Mouse (Mus musculus) WW6 (cell line): Measurements from ENCODE around the gene Pecam1.
"Not testable (repeated sequence)": the region's sequence is repeated elsewhere in the genome, so short reads cannot be mapped to it uniquely, and the experiment has no call there.

Source experiments
- DNase-seq: peaks from one replicate; pipeline ENCODE4 v3.0.0-alpha.2; 2013; ENCODE audit warnings: low read depth, low spot score

Gene Pecam1

GRCm38 (mm10) chr11:106770195-106770974, 20.0 kb upstream of the Pecam1 start:
- no peak for DNase-seq

- no peak for DNase-seq
These were observed 17.1 kb upstream of the Pecam1 start for GRCm38 (mm10) chr11:106767516-106767915.

- DNase-seq: no peak
These were observed 16.3 kb upstream of the Pecam1 start for GRCm38 (mm10) chr11:106766611-106767162.

- DNase-seq: no peak
These were observed 12.4 kb upstream of the Pecam1 start for GRCm38 (mm10) chr11:106762800-106763185.

GRCm38 (mm10) chr11:106762139-106762799, 11.8 kb upstream of the Pecam1 start:
- DNase-seq: no peak

- no peak for DNase-seq
These were observed 10.1 kb upstream of the Pecam1 start for GRCm38 (mm10) chr11:106760511-106760910.

- DNase-seq: no peak
These were observed 8.6 kb upstream of the Pecam1 start for GRCm38 (mm10) chr11:106759028-106759427.

GRCm38 (mm10) chr11:106755583-106755982, 5.2 kb upstream of the Pecam1 start:
- no peak for DNase-seq

- no peak for DNase-seq
These were observed 2.9 kb upstream of the Pecam1 start for GRCm38 (mm10) chr11:106753314-106753713.

- no peak for DNase-seq
These were observed 1.7 kb upstream of the Pecam1 start for GRCm38 (mm10) chr11:106752103-106752502.

- no peak for DNase-seq
These were observed 901 bp upstream of the Pecam1 start, which contains the start of gene Milr1 for GRCm38 (mm10) chr11:106751039-106752018. Gene Milr1, plus strand, starts transcription at chr11:106751226.

- not testable (repeated sequence) for DNase-seq
These were observed 789 bp downstream of the Pecam1 start for GRCm38 (mm10) chr11:106749557-106750120.

GRCm38 (mm10) chr11:106744949-106745348, 5.5 kb downstream of the Pecam1 start:
- DNase-seq: no peak

- no peak for DNase-seq
These were observed 8.0 kb downstream of the Pecam1 start for GRCm38 (mm10) chr11:106742388-106742841.

- no peak for DNase-seq
These were observed 8.6 kb downstream of the Pecam1 start for GRCm38 (mm10) chr11:106741826-106742225.

- DNase-seq: no peak
These were observed 9.2 kb downstream of the Pecam1 start for GRCm38 (mm10) chr11:106741232-106741631.

GRCm38 (mm10) chr11:106740724-106741123, 9.7 kb downstream of the Pecam1 start:
- not testable (repeated sequence) for DNase-seq

- no peak for DNase-seq
These were observed 11.3 kb downstream of the Pecam1 start for GRCm38 (mm10) chr11:106739116-106739515.

- DNase-seq: no peak
These were observed 13.2 kb downstream of the Pecam1 start for GRCm38 (mm10) chr11:106737178-106737621.

GRCm38 (mm10) chr11:106736614-106737013, 13.8 kb downstream of the Pecam1 start:
- DNase-seq: no peak

GRCm38 (mm10) chr11:106730714-106731113, 19.7 kb downstream of the Pecam1 start:
- DNase-seq: no peak
